Mouse (Mus musculus) bone marrow macrophage, adult 2 months (primary cell): ENCODE measurements around the gene Sgcd. TPM values are rescaled to one million over a fixed set of nuclear protein-coding genes. Genes with fewer than 3 reads are reported as not detected.

ENCODE experiments used
- H3K27ac ChIP-seq: 2 replicates; pipeline ENCODE4 v1.5.1; 2012; ENCODE audit warnings: low read depth, low read length; ENCODE audit not compliant: insufficient read depth
- H3K4me1 ChIP-seq: 2 replicates; pipeline ENCODE4 v1.6.1; 2012; ENCODE audit warnings: low read length; ENCODE audit not compliant: control insufficient read depth, insufficient read depth
- H3K4me3 ChIP-seq: 2 replicates; pipeline ENCODE4 v1.5.1; 2012; ENCODE audit warnings: mild to moderate bottlenecking, low read length, moderate library complexity; ENCODE audit not compliant: insufficient read depth
- CTCF ChIP-seq: IDR thresholded peaks from 2 replicates; pipeline ENCODE4 v1.5.1; 2012; ENCODE audit warnings: low read depth, mild to moderate bottlenecking, low read length, moderate library complexity
- POLR2A ChIP-seq: IDR thresholded peaks from 2 replicates; pipeline ENCODE4 v1.6.1; 2012; ENCODE audit warnings: mild to moderate bottlenecking, low read depth, low read length, borderline replicate concordance
- polyA plus RNA-seq: library from polyadenylated mRNA; stranded (reverse); fragments of >200 nt; gene quantifications from 2 replicates; pipeline ENCODE4 v1.2.4, GENCODE M21; 2012; ENCODE audit not compliant: missing spikeins, insufficient read depth, insufficient read length

Gene Sgcd
- not detected in 2 replicates for polyA plus RNA-seq

- H3K4me1 ChIP-seq, result no peaks in the 10 kb centered on the region
- H3K27ac ChIP-seq, result no peak within 1 kb of the TSS
- TF ChIP-seq CTCF, result no peak
- TF ChIP-seq POLR2A, result no peak
- peak within 1 kb of the TSS; percentile 33 for H3K4me3 ChIP-seq
Measured at GRCm38 (mm10) chr11:47988697-47989533, at the start of gene Sgcd. Gene Sgcd, minus strand, starts transcription at chr11:47988969.

- H3K4me1 ChIP-seq, result no peaks in the 10 kb centered on the region
- no peak overlapping the region for H3K4me3 ChIP-seq
- TF ChIP-seq POLR2A (no peak), CTCF (no peak)
- H3K27ac ChIP-seq, result no peak overlapping the region
Measured at GRCm38 (mm10) chr11:48038051-48038450, 49.3 kb upstream of the Sgcd start.

DNA sequence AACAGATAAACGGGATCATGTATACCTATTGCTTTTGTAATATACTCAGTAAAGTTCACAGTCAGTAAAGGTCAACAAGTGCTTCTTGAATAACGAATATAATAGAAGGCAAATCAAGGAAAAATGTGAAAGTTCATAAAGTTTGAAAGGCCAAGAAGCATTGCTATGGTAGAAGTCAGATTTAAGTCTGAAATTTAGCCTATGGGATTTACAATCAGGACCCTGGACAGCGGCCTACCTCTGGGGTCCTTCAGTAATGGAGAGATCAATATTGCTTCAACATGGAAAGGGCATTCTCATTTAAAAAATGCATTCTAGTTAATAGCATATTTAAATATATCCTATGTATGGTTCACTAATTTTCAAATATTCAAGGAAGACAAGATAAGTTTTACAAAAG lies 24.1 kb upstream of the Sgcd start:
- Histone ChIP-seq H3K4me3 (no peak overlapping the region), H3K27ac (no peak overlapping the region), H3K4me1 (no peaks in the 10 kb centered on the region)
- TF ChIP-seq CTCF (no peak), POLR2A (no peak)

DNA sequence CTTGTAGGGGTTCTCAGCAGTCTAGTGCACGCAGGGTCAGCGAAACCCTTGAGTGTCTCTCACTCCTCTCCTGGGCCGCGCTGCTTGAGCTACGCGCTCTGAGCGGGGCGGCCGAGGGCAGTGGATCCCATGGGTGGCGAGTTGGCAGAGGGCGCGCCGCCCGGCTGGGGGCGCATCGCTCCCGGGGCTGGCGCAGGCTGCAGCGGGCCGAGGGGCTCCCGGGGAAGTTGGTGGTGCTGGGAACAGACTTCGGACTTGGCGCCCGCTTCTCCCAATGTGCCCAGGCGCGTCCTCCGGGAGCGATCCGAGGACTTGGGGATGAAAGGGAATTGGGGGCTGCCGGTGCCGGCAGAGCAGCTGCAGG lies 454 bp downstream of the Sgcd start:
- TF ChIP-seq CTCF (no peak), POLR2A (no peak)

GRCm38 (mm10) chr11:47987893-47988267 lies 889 bp downstream of the Sgcd start:
- Histone ChIP-seq H3K27ac (no peak overlapping the region), H3K4me1 (no peaks in the 10 kb centered on the region), H3K4me3 (no peak overlapping the region)
- TF ChIP-seq CTCF (no peak), POLR2A (no peak)

More for the DNA sequence above, 454 bp downstream of the Sgcd start:
- no peak overlapping the region for H3K27ac ChIP-seq
- H3K4me3 ChIP-seq, result peak overlapping the region; percentile 33; the same call in 1 of the 2 replicates
- H3K4me1 ChIP-seq, result no peaks in the 10 kb centered on the region

GRCm38 (mm10) chr11:47987251-47987892 lies 1.4 kb downstream of the Sgcd start:
- Histone ChIP-seq H3K27ac (no peak overlapping the region), H3K4me1 (no peaks in the 10 kb centered on the region), H3K4me3 (no peak overlapping the region)
- TF ChIP-seq POLR2A (no peak), CTCF (no peak)

DNA sequence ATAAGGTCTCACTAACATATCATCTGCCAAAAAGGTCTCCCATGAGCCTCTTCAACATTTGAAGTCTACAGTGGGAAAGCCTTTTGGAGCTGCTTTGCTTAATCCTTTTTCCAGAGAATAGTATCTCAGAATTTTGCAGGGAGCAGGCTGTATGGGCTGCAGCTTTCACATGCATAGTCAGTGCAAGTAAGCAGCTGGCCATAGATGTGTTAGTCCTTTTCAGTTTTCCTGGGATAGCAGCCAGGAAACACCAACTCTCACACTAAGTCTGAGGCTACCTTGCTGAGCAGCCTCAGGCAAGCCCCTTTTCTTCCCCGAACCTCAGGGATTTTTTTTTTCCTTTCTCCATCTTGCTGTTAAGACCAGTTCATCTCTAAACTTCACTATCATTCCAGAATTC lies 6.6 kb downstream of the Sgcd start:
- no peaks in the 10 kb centered on the region for H3K4me1 ChIP-seq
- TF ChIP-seq CTCF (no peak), POLR2A (no peak)
- no peak overlapping the region for H3K27ac ChIP-seq
- no peak overlapping the region for H3K4me3 ChIP-seq

GRCm38 (mm10) chr11:47981108-47981507 lies 7.7 kb downstream of the Sgcd start:
- Histone ChIP-seq H3K4me3 (no peak overlapping the region), H3K27ac (no peak overlapping the region), H3K4me1 (no peaks in the 10 kb centered on the region)
- TF ChIP-seq POLR2A (no peak), CTCF (no peak)

- Histone ChIP-seq H3K4me1 (no peaks in the 10 kb centered on the region), H3K4me3 (no peak overlapping the region), H3K27ac (no peak overlapping the region)
- no peak for TF ChIP-seq CTCF
- no peak for TF ChIP-seq POLR2A
Measured at GRCm38 (mm10) chr11:47953291-47953690, 35.5 kb downstream of the Sgcd start.

DNA sequence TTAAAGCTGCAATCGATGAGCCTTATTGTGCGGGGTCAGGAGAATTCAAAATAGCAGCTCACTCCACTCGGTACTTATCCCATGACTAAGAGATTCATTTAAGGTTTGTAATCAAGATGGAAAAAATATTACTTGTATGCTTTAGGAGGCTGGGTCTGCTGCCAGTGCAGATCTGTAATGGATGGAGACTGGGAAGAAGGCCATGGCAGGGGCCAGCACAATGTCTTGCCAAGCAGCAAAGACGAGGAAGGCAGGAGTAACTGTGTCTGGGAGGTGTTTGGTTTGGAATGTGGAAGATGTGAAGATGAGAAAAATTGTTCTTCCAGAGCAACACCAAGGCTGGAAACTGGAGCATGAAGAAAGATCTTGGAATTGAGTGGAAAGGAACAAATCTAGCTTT lies 36.4 kb downstream of the Sgcd start:
- Histone ChIP-seq H3K27ac (no peak overlapping the region), H3K4me1 (no peaks in the 10 kb centered on the region), H3K4me3 (no peak overlapping the region)
- TF ChIP-seq CTCF, result no peak
- TF ChIP-seq POLR2A, result no peak
